Mouse (Mus musculus): Measurements from ENCODE around the gene Rpl26. TPM values are rescaled to one million over a fixed set of nuclear protein-coding genes. Genes with fewer than 3 reads are reported as not detected.

The Rpl26 gene
- polyA plus RNA-seq, 1 experiment from 2014 or later = 880 TPM

DNA sequence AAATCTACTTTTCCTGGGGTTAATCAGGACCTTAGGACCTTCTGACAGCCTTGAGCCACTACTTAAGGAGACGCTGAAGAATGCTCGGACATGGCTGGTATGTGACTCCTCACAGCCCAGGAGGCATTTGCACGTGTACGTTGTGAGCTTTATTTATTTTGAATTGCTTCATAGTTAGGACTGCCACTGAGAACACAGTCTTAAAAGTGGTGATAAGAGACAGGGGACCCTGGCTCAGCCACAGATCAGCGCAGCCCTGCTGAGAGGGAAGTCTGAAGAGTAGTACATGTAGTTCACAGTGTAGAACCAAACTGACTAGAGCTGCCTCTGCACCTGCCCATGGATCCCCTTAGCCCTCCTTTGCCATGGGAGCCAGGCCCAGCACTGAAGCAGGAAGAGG, 9.6 kb upstream of the Rpl26 start:
- ATAC-seq (ENCODE audit: borderline replicate concordance, extremely low read depth, low FRiP score, low TSS enrichment) = no peak
- Histone ChIP-seq H3K9ac (no peak overlapping the region), H3K4me1 (0 out of 2 replicates have a peak, but pooled peaks cover 3% of the 10 kb centered on the region), H3K4me3 (no peak overlapping the region), H3K4me2 (no peak overlapping the region), H3K27me3 (no peaks in the 10 kb centered on the region), H3K27ac (no peak overlapping the region), H3K9me3 (no peaks in the 10 kb centered on the region), H3K36me3 (no peaks in the 10 kb centered on the region)
- 35% methylated on average over 5 of the region's 5 CpGs for WGBS

GRCm38 (mm10) chr11:68892233-68892832, 9.1 kb upstream of the Rpl26 start:
- Histone ChIP-seq H3K4me2 (no peak overlapping the region; the same call in 1 of the 2 replicates), H3K4me1 (0 out of 2 replicates have a peak, but pooled peaks cover 3% of the 10 kb centered on the region), H3K27me3 (no peaks in the 10 kb centered on the region), H3K9me3 (no peaks in the 10 kb centered on the region), H3K9ac (no peak overlapping the region), H3K4me3 (no peak overlapping the region), H3K36me3 (no peaks in the 10 kb centered on the region), H3K27ac (no peak overlapping the region)
- ATAC-seq (ENCODE audit: borderline replicate concordance, extremely low read depth, low FRiP score, low TSS enrichment) = no peak
- WGBS = 54% methylated on average over 14 of the region's 15 CpGs

DNA sequence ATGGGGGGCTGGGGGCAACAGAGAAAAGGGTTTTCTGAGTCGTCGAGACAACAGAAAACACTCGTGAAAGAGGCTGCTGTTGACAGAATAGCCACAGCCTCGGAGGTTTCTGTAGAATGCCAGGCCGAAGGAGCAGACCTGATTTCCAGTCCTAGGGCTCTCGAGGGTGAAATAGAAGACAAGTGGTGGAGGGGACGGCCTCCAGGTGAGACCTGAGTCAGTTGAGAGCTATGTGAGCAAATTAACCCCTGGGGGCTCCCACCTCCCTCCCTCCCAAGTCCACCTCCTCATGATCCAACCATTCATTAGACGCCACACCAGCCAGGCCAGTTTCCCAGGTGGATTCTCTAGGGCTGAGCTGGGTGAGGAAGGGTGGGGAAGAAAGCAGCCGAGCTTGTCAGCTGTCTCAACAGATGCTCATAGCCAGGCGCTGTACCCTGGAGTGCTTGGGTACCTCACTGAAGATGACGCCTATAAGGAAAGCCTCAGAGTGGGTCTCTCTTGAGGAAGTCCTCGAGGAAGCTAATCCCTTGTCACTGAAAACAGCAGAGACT, 7.4 kb upstream of the Rpl26 start:
- Histone ChIP-seq H3K27me3 (no peaks in the 10 kb centered on the region), H3K4me3 (no peak overlapping the region), H3K27ac (no peak overlapping the region), H3K36me3 (no peaks in the 10 kb centered on the region), H3K4me2 (no peak overlapping the region), H3K9ac (no peak overlapping the region), H3K4me1 (0 out of 2 replicates have a peak, but pooled peaks cover 3% of the 10 kb centered on the region), H3K9me3 (no peaks in the 10 kb centered on the region)
- whole genome bisulfite sequencing = 43% methylated on average over 12 of the region's 12 CpGs
- ATAC-seq (ENCODE audit: borderline replicate concordance, extremely low read depth, low FRiP score, low TSS enrichment) = no peak

DNA sequence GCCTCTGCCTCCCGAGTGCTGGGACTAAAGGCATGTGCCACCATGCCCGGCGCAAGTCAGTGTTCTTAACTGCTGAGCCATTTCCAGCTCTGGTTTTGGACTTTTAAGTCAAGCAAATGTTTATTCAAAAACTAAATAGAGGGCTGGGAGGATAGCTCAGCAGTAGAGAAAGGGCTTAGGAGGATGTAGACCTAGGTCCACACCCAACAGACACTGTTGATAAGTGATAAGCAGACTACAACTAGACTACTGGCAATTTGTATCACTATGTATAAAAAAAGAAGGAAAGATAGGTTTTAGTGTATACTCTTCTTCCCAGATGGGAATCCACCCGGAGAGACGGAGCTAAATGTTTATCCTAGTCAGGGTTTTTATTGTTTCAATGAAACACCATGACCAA, 5.1 kb upstream of the Rpl26 start:
- H3K36me3 ChIP-seq = no peaks in the 10 kb centered on the region
- peaks cover 8% of the 10 kb centered on the region for H3K4me1 ChIP-seq
- 79% methylated on average over 5 of the region's 5 CpGs for WGBS
- H3K9ac ChIP-seq = no peak overlapping the region
- H3K27me3 ChIP-seq = peaks cover 5% of the 10 kb centered on the region; the same call in 1 of the 2 replicates
- H3K27ac ChIP-seq = no peak overlapping the region
- H3K4me3 ChIP-seq = no peak overlapping the region
- no peak for ATAC-seq (ENCODE audit: borderline replicate concordance, extremely low read depth, low FRiP score, low TSS enrichment)
- no peak overlapping the region for H3K4me2 ChIP-seq
- H3K9me3 ChIP-seq = no peaks in the 10 kb centered on the region

DNA sequence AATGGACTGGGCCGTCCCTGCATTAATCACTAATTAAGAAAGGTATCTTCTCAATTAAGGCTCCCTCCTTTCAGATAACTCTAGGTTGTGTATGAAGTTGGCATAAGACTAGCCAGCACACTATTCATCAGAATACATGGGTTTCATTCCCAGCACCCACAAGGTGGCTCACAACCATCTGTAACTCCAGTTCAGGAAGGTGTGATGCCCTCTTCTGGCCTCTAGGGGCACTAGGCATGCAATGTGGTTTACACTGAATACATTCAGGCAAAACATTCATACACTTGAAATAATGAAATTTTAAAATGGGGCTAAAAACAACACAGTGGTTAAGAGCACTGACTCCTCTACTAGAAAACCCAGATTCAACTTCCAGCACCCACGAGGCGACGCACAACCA, 4.3 kb upstream of the Rpl26 start:
- 50% methylated on average over 4 of the region's 4 CpGs for WGBS
- no peak for ATAC-seq (ENCODE audit: borderline replicate concordance, extremely low read depth, low FRiP score, low TSS enrichment)
- Histone ChIP-seq H3K27me3 (peaks cover 5% of the 10 kb centered on the region; the same call in 1 of the 2 replicates), H3K27ac (no peak overlapping the region), H3K4me2 (no peak overlapping the region), H3K9ac (no peak overlapping the region), H3K4me3 (no peak overlapping the region), H3K36me3 (no peaks in the 10 kb centered on the region), H3K4me1 (peaks cover 8% of the 10 kb centered on the region), H3K9me3 (no peaks in the 10 kb centered on the region)

DNA sequence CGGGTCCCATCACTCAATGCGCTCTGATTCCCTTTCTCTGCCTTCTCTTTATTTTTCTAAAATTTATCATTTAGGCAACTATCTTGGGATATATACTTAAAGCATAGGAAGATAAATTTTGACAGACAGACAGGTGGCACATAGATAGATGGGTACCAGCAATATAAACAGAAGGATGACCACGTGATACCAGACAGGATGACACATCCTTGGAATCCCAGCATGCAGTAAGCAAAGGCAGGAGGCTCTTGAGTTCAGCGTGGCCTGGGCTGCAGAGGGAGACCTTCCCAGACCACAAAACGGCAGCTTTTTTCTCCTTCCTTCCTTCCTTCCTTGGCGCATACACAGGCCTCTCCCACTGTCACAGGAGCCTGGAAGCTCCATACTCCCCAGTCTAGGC, 3.5 kb upstream of the Rpl26 start:
- Histone ChIP-seq H3K36me3 (peaks cover 5% of the 10 kb centered on the region), H3K9ac (no peak overlapping the region), H3K4me3 (no peak overlapping the region), H3K27ac (no peak overlapping the region), H3K4me2 (no peak overlapping the region), H3K27me3 (peaks cover 5% of the 10 kb centered on the region; the same call in 1 of the 2 replicates), H3K9me3 (no peaks in the 10 kb centered on the region), H3K4me1 (peaks cover 11% of the 10 kb centered on the region)
- no peak for ATAC-seq (ENCODE audit: borderline replicate concordance, extremely low read depth, low FRiP score, low TSS enrichment)
- WGBS = 55% methylated on average over 6 of the region's 6 CpGs

- Histone ChIP-seq H3K9me3 (no peaks in the 10 kb centered on the region), H3K4me1 (peaks cover 12% of the 10 kb centered on the region), H3K27me3 (peaks cover 5% of the 10 kb centered on the region; the same call in 1 of the 2 replicates), H3K36me3 (peaks cover 14% of the 10 kb centered on the region), H3K9ac (no peak overlapping the region), H3K4me3 (no peak overlapping the region), H3K27ac (no peak overlapping the region), H3K4me2 (no peak overlapping the region)
- 68% methylated on average over 6 of the region's 6 CpGs for WGBS
- ATAC-seq (ENCODE audit: borderline replicate concordance, extremely low read depth, low FRiP score, low TSS enrichment) = no peak
Measured at GRCm38 (mm10) chr11:68898790-68899189, 2.6 kb upstream of the Rpl26 start.

GRCm38 (mm10) chr11:68899815-68900214, 1.6 kb upstream of the Rpl26 start:
- H3K27ac ChIP-seq = no peak overlapping the region
- H3K27me3 ChIP-seq = peaks cover 5% of the 10 kb centered on the region; the same call in 1 of the 2 replicates
- no peak for ATAC-seq (ENCODE audit: borderline replicate concordance, extremely low read depth, low FRiP score, low TSS enrichment)
- H3K9ac ChIP-seq = no peak overlapping the region
- WGBS = 83% methylated on average over 8 of the region's 8 CpGs
- H3K4me3 ChIP-seq = no peak overlapping the region
- H3K4me2 ChIP-seq = no peak overlapping the region
- no peaks in the 10 kb centered on the region for H3K9me3 ChIP-seq
- H3K36me3 ChIP-seq = peaks cover 24% of the 10 kb centered on the region
- H3K4me1 ChIP-seq = peaks cover 12% of the 10 kb centered on the region

- Histone ChIP-seq H3K27ac (no peak overlapping the region), H3K9me3 (no peaks in the 10 kb centered on the region), H3K4me2 (peak overlapping the region; percentile 86), H3K4me1 (peaks cover 12% of the 10 kb centered on the region), H3K36me3 (peaks cover 34% of the 10 kb centered on the region), H3K27me3 (peaks cover 5% of the 10 kb centered on the region; the same call in 1 of the 2 replicates), H3K4me3 (peak overlapping the region; percentile 95), H3K9ac (peak overlapping the region; percentile 43; the same call in 1 of the 2 replicates)
- peak; percentile 58 for ATAC-seq (ENCODE audit: borderline replicate concordance, extremely low read depth, low FRiP score, low TSS enrichment)
- WGBS = 23% methylated on average over 31 of the region's 31 CpGs
Measured at GRCm38 (mm10) chr11:68900519-68901350, 648 bp upstream of the Rpl26 start.

DNA sequence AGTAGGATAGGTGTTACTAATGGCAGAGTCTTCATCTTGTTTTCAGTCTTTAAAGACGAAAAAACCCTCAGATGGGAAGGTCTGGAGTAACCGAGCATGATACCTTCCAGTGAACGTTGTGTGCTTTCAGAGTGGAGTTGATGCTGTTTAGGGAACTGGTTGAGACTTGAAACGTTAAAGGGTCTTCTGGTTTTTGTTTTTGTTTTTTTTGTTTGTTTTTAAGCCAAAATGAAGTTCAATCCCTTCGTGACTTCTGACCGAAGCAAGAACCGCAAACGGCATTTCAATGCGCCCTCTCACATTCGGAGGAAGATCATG, 623 bp downstream of the Rpl26 start:
- WGBS = under 1% methylated on average over 10 of the region's 10 CpGs
- Histone ChIP-seq H3K4me3 (peak overlapping the region; percentile 95), H3K4me1 (peaks cover 21% of the 10 kb centered on the region), H3K27ac (peak overlapping the region; percentile 88), H3K4me2 (peak overlapping the region; percentile 65), H3K27me3 (peaks cover 5% of the 10 kb centered on the region; the same call in 1 of the 2 replicates), H3K9ac (peak overlapping the region; percentile 98), H3K9me3 (no peaks in the 10 kb centered on the region), H3K36me3 (peaks cover 43% of the 10 kb centered on the region)
- no peak for ATAC-seq (ENCODE audit: borderline replicate concordance, extremely low read depth, low FRiP score, low TSS enrichment)

DNA sequence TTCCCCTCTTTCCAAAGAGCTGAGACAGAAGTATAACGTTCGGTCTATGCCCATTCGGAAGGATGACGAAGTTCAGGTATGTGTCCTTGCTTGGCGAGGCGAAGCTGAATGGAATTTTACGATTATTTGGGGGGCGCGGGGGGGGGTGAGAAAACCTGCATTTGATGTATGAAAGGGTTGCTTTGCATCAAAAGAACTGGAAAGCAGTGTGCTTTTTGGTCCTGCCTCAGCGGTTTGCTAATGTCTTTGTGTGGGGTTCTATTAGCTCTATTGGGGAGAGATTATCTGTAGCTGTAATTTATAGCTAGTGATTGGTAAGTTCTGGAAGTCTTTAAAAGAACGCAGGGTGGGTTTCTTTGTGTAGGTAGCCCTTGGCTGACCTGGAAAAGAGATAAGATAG, 984 bp downstream of the Rpl26 start:
- Histone ChIP-seq H3K4me1 (peaks cover 21% of the 10 kb centered on the region), H3K36me3 (peaks cover 43% of the 10 kb centered on the region), H3K9me3 (no peaks in the 10 kb centered on the region), H3K9ac (peak overlapping the region; percentile 98), H3K27ac (peak overlapping the region; percentile 12; the same call in 1 of the 2 replicates), H3K27me3 (peaks cover 5% of the 10 kb centered on the region; the same call in 1 of the 2 replicates), H3K4me2 (peak overlapping the region; percentile 65), H3K4me3 (peak overlapping the region; percentile 95)
- WGBS = 2% methylated on average over 11 of the region's 11 CpGs
- ATAC-seq (ENCODE audit: borderline replicate concordance, extremely low read depth, low FRiP score, low TSS enrichment) = no peak

GRCm38 (mm10) chr11:68902823-68903222, 1.4 kb downstream of the Rpl26 start:
- Histone ChIP-seq H3K27ac (peak overlapping the region; percentile 12; the same call in 1 of the 2 replicates), H3K4me3 (peak overlapping the region; percentile 95), H3K4me2 (peak overlapping the region; percentile 65), H3K9ac (peak overlapping the region; percentile 98), H3K36me3 (peaks cover 43% of the 10 kb centered on the region), H3K9me3 (no peaks in the 10 kb centered on the region), H3K4me1 (peaks cover 21% of the 10 kb centered on the region), H3K27me3 (peaks cover 5% of the 10 kb centered on the region; the same call in 1 of the 2 replicates)
- ATAC-seq (ENCODE audit: borderline replicate concordance, extremely low read depth, low FRiP score, low TSS enrichment) = no peak
- WGBS = 76% methylated on average over 5 of the region's 5 CpGs

Measured in lung, embryonic 15.5 days (tissue).